Mouse (Mus musculus): ENCODE measurements around the gene Rbbp9.

DNA sequence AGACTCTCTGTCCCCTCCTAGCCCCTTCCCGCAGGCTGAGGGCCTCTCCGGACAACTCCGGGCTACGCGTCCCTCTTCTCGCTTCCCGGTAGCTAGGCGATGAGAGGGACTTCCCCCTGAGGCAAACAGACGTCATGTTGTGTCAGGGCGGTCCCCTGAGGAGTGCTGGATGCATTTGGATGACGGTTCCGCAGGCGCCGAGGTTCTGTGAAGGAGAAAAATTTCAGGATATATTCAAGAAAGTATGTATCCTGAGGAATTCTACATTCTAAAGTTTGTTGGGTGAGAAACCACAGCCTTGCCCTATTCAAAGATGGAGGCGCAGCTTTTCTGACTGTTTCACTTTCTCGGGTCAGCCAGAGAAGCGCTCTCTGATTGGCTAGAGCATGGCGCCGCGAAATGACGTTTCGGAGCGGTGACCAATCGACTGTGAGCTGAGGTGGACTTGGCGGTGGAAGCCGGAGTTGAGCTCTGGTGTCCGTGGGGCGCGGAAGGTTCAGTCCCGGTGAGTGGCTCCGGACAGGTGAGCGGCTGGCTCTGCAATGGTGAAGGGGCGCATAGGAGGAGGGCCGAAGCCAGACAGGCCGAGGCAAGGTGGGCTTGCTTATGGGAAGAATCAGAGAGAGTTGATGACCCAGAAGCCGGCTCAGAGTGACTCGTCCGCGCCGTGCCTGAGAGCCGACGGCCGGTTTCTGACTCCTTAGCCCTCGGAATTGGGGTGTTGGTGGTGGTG, 5.3 kb upstream of the Rbbp9 start, which contains the start of gene Sec23b:
- TF ChIP-seq POLR2A (IDR thresholded peaks at IDR 0.05; ENCODE audit: low read depth, low read length) (peak; percentile 65), CTCF (IDR thresholded peaks at IDR 0.05; ENCODE audit: extremely low read depth, insufficient read depth, insufficient read length, insufficient replicate concordance) (no peak)
